Mouse (Mus musculus): ENCODE measurements at regions not wholly inside any gene's neighbourhood (a gene's known extent, or its start where the extent isn't known, plus 50 kb on each side); places are given as distances from the start of the nearest gene placed in this dataset.

DNA sequence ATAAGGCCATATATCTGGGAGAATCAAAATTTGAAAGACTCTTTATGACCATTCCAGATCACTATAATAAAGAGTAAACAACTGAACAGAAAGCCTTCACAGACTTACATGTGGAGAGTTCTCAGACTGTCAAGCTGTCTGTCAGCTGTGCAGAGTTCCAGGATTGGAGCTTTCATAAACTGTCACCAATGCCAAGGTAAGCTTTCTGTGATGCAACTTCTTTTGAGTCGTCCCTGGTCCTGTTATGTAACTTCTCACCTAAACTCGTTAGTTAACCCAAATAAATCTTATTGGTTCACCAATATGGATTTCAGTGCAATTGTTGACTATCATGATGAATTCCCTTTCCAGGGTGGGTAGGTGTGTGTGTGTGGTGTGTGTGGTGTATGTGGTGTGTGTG is 460.6 kb downstream of the Zfp619 start:
- TF ChIP-seq CTCF (IDR thresholded peaks at IDR 0.05; ENCODE audit: extremely low read depth, insufficient read depth, insufficient read length, insufficient replicate concordance) (no peak), POLR2A (IDR thresholded peaks at IDR 0.05; ENCODE audit: low read depth, low read length) (no peak)
